In genomic region chr12:65425440-65425839, GRCm38 (mm10) we compare ENCODE assay signal across 25 mouse cellular contexts.
"Had no signal": no experiment of that assay in that cellular context is flagged by ENCODE, and none has a peak within 500 bp of the region (broad histone marks: within the 10 kb centered on the region; RNA-seq: fewer than 3 reads in every experiment).

No protein-coding gene starts in this region.

- H3K36me3 ChIP-seq: embryonic facial prominence, embryonic 10.5 days; embryonic facial prominence, embryonic 12.5 days; embryonic facial prominence, embryonic 13.5 days; embryonic facial prominence, embryonic 15.5 days; forebrain, embryonic 10.5 days; forebrain, embryonic 12.5 days; forebrain, embryonic 15.5 days had no signal

- H3K4me3 ChIP-seq: embryonic facial prominence, embryonic 10.5 days; embryonic facial prominence, embryonic 12.5 days; embryonic facial prominence, embryonic 13.5 days; embryonic facial prominence, embryonic 15.5 days; erythroblast, embryonic 14.5 days; forebrain, embryonic 10.5 days; forebrain, embryonic 12.5 days; forebrain, embryonic 13.5 days; forebrain, embryonic 15.5 days; gastrocnemius, adult 2 months; heart, adult 2 months had no signal

- H3K27ac ChIP-seq: embryonic facial prominence, embryonic 10.5 days; embryonic facial prominence, embryonic 12.5 days; embryonic facial prominence, embryonic 13.5 days; embryonic facial prominence, embryonic 15.5 days; forebrain, embryonic 10.5 days; forebrain, embryonic 12.5 days; forebrain, embryonic 13.5 days; forebrain, embryonic 15.5 days; gastrocnemius, adult 2 months; heart, adult 2 months had no signal

- H3K4me1 ChIP-seq: embryonic facial prominence, embryonic 12.5 days; embryonic facial prominence, embryonic 15.5 days; forebrain, embryonic 12.5 days had no signal

- DNase-seq: cerebellum, adult 9-10 months; cerebellum, adult 9-11 months; cerebellum, postnatal 10 days; cerebellum, postnatal 14 days; cerebellum, postnatal 25 days; cerebellum, postnatal 36 days; embryo, embryonic 11 days; forebrain, postnatal 0 days; gastrocnemius, adult 2 months; gastrocnemius, postnatal 10 days; gastrocnemius, postnatal 14 days; gastrocnemius, postnatal 25 days; gastrocnemius, postnatal 36 days; heart, adult 11 months; heart, adult 18-20 months; heart, adult 2 months had no signal

- H3K27me3 ChIP-seq: embryonic facial prominence, embryonic 12.5 days; embryonic facial prominence, embryonic 13.5 days; embryonic facial prominence, embryonic 15.5 days; forebrain, embryonic 12.5 days; forebrain, embryonic 13.5 days; forebrain, embryonic 15.5 days had no signal

- H3K9ac ChIP-seq: embryonic facial prominence, embryonic 12.5 days; embryonic facial prominence, embryonic 13.5 days; embryonic facial prominence, embryonic 15.5 days; forebrain, embryonic 12.5 days; forebrain, embryonic 13.5 days; forebrain, embryonic 15.5 days; forebrain, postnatal 0 days had no signal

- H3K9me3 ChIP-seq: embryonic facial prominence, embryonic 10.5 days; embryonic facial prominence, embryonic 12.5 days; embryonic facial prominence, embryonic 13.5 days; embryonic facial prominence, embryonic 15.5 days; forebrain, embryonic 10.5 days; forebrain, embryonic 12.5 days; forebrain, embryonic 13.5 days; forebrain, embryonic 15.5 days had no signal
